Mouse (Mus musculus) kidney, postnatal 4 days (tissue): ENCODE measurements around the gene Foxo3.
A peak's percentile ranks its signal among the peaks of the same experiment; 100 is the strongest.

ENCODE experiments used
- DNase-seq, 2 experiments: peaks; one replicate each; pipeline ENCODE4 v3.0.0; 2021; ENCODE audit warnings: mixed read lengths in 2 of 2

Foxo3 gene

DNA sequence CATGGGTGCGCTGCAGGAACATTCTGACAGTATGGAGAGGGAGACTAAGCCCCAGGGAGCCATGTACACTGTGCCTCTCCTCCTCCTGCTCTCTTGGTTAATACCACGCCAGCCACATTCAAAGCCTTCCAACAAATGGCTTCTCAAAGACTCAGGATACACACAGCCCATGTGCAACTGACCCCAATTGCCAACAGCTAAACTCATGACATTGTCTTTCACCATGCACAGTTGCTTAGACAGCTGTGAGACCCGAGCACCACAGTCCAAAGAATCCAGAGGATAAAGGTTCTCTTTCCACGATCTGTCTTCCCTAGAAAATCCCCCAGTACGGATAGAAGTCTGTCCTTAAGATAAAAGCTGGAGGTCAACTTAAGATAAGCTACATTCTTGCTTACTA lies 27.9 kb downstream of the Foxo3 start:
- no peak for DNase-seq

DNA sequence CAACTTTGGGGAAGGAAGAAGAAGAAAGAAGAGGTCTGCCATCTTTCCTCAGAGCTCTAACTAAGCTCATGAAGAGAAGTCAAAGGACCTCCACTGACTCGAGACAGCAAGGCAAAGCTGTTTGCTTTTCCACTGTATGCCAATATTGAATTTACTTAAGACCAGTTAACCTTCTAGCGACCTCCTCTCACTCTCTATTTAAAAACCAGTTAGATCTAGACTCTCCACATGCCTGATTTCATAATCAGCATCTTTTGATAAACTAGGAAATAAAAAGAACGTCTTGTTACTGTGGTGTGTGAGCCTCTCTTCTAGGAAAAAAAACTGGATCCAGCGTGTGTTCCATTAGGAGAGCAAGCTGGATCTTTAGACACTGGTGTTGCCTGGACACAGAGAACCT lies 28.4 kb downstream of the Foxo3 start:
- DNase-seq = no peak

DNA sequence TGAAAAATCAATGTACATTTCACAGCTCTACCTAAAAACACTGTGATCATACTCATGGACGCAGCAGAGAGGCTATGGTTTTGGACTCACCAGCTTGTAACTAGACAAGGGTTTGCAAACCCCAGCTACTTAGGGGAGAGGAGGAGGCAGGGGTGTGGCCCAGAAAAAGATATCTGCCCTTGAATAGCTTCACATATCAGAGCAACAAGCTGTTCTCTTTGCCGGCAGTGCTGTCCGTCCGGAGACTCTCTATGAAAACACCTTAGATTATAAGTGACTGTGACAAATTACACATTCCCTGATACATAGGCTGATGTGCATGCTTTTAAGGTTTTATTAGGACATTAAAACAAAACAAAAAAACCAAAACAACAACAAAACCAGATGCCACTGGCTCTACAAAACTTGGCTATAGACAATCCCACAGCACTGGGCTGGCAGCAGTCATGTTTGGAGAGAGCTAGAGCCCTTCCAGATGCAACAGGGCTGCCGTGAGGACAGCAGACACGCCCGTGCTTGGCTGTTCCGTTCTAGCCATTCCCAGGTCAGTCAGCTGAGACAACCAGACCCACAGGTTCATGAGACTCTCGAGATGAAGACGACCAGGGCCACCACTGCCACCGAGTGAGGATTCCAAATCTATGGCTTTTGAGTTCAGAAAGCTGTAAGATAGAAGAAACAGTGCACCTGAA lies 29.3 kb downstream of the Foxo3 start:
- DNase-seq = peak in 1 of 2 experiments; percentile 40

DNA sequence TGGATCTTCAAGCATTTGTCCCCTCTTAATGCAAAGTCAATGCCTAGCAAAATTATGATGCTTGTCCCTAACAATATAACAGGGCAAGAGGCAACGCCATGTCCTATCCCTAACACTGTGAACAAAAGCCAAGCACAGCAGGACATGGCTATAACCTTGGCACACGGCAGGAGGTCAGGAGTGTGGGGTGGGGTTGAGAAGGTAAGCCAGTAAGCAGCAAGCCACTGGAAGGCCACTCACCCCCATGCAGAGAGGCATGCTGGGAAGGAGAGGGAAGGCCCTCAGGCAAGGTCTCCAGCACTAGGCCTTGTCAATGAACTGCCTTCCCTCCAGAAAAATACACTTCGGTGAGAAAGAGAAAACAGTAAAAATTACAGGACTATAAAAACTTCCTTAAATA lies 30.1 kb downstream of the Foxo3 start:
- DNase-seq = no peak

DNA sequence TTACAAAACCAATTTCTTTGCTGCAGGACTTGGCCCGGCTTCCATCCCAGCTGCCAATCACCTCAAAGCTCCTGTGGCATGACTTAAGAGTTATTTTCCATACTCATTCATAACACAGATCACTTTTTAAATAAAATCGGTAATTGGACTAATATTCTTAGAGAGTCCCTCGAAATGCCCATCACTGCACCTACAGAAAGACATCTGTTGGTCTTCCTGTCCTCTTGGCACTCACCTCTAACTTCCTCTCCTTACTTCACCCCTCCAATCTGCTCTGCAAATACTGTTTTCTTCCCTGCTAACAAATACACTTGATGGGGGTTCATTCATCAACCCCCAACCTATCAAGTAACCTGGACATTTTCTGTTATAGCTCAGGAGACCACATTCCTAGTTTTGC lies 30.9 kb downstream of the Foxo3 start:
- DNase-seq = no peak

DNA sequence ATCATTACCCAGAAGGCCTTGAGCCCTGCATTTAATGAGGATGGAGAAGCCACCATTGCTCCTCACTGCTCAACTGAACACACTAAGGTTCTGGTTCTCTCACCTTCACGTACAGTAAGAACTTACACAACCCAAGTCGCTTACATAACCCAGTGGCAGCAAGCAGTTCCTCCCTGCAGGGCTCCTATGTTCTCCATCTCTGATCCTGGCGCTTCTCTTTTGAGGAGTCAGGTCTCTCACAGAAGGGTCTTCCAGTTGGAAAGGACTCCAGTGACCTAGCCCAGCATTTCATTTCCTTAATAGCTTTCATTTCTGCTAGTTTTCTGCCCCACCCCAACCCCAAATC lies 31.3 kb downstream of the Foxo3 start:
- no peak for DNase-seq

DNA sequence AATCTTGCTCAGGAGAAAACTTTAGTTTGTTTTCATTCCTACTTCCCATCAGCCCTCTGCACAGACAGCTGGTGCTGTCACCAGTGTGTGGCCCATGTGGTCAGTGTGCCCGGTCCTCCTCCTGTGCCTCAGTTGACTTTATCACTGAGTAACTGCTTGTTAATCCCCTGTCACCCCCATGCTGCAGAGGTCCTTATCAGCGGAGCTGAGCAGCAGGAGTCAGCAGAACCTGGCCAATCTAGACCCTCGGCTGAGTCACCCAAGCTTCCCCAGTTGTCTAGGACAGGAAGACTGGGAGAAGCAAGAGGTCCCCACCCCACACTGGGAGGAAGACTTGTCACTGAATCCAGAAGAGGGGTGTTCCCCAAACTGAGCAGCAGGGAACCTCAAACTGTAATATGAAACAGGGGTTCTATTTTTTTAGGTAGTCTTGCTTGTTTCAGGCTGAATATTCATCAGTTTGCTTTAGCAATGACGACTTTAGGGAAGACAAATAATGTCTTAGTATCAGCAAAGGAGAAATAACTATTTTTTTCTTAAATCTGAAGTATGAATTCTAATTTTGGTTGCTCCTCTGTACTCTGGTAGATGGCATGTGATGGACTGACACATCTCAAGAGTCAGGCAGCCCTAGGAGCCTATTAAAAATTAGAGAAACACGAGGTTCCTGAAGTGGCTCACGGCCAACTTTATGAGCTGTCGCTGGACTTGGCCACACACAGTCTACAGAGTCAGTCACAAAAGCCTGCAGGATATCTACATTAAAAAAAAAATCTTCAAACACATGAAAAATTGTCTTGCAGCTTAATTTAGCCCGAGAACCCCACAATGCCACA lies 31.9 kb downstream of the Foxo3 start:
- DNase-seq = peak in 1 of 2 experiments; percentile 41

DNA sequence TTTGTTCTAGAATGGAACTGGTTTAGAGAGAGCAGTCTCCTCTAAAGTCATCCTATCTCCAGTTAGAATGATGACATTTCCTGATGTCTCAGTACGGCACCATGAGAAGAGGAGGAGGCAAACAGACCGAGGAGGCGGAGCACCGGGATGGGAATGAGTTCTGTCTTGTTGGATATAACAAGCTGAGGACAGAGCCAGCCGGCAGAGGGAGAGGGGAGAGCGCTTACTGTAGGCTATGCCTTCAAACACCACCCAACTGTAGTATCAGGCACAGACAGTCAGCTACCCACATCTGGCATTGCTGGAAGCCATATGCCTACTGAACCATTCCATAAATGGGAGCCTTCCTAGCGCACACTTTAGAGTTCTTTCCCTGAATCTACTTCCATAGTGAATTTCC lies 32.6 kb downstream of the Foxo3 start:
- no peak for DNase-seq

DNA sequence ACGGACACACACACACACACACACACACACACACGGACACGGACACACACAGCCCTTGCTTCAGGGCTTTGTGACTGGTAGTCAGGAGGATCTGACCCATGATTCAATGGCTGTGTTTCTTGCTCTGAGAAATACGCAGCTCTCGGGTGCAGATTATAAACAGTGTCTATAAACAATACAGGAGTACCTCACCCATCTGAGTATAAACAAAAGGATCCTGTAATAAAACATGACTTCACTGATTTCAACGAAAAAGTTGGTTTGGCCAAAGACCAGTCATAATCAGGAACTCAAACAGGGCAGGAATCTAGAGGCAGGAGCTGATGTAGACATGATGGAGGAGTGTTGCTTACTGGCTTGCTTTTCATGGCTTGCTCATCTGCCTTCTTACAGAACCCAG lies 34.1 kb downstream of the Foxo3 start:
- no peak for DNase-seq

DNA sequence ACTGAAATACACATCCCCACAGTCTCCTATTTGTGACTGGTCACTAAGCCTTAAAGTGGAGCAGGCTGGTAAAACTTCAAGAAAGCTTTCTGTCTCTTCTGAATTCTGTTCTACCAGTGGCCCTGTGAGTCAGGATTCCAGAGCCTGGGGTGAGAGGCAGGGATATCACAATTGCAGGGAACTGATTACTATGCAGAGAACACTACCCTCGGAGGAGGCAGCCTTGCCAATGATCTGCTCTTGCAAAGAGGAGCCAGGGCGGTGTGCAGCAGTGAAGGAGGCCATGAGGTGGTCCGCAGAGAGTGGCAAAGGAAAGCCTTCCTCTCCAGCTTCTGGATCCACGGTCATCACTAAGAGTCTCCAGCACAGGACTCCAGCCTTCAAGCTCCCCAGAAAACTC lies 34.8 kb downstream of the Foxo3 start:
- no peak for DNase-seq

DNA sequence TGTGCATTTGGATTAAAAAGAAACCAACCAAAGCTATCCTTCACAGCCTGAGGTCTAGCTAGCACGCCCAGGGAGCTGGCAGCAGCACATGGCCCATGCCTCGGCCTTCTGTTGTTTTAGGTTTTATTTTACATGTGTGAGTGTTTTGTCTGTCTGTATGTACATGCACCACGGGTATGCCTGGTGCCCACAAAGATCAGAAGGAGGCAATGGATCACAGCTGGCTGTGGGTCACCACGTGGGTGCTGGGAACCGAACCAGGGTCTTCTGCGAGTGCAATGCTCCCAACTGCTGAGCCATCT lies 36.8 kb downstream of the Foxo3 start:
- DNase-seq = no peak

DNA sequence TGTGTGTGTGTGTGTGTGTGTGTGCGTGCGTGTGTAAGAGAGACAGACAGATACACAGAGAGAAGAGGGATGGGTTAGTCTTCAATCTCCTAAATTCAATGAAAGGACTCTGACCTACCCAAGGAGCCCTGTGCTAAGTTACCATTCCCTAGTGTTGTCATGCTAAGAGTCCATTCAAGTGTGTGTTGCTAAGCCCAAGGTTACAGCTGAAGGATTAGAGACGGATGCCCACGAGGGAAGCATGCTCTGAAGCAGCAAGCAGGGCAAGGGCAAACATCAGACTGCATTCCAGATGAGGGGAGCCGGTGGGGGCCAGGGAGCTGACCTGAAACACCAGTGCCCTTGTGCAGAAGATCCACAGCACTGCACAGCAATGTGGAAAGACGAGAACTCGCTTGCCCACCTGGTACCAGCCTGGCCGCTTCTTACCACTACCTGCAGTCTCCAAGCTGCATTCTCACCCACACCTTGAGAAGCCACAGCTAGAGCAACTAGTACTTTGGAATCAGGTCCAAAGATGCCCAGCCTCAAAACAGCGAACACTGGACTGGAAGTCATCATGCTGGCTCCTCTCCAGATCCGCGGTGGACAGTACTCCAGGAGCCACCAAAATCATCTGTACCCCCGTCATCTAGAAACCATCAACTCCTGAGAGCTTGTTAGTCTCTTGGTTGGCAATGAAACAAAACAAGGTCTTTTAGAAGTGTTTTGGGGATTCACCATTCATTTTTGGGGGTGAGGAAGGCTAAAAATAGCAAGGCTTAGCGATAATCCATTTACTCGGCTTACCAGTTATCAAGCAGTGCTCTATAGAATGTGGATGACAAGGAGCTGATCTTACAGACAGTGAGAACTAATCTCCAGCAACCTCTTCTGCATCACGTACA lies 37.4 kb downstream of the Foxo3 start:
- DNase-seq = peak; percentile 36 to 62

DNA sequence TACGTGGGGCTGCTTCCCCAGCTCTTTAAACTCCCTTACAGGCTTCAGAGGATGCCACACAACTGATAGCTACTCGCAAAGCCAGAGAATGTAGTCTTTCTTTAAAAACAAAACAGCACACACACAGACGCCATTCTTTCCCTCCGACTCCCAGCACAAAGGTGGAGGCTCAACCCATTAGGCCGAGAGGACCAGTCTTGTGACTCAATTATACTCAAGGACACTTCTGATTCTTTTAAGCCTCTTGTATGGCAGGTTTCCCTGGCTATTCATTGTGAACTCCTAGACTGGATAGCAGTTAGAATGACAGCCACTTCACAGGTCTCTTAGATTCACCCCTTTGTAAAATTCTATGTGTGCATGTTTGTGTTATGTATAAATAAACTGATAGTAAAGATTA lies 38.3 kb downstream of the Foxo3 start:
- no peak for DNase-seq

DNA sequence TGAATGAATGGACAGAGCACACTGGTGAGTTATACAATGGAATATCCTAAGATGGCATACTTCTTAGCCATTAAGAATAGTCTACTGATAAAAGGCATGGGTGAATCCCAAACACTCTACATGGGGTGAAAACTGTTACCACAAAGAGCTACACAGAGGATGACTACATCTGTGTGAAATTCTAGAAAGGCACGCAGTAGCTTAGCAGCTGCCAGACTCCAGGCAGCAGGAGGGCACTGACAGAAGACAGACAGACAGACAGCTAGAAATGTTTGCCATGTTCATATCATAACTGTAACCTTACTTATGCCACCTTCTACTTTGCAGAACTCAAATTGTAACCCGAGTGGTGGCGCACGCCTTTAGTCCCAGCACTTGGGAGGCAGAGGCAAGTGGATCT lies 39.0 kb downstream of the Foxo3 start:
- DNase-seq = no peak

DNA sequence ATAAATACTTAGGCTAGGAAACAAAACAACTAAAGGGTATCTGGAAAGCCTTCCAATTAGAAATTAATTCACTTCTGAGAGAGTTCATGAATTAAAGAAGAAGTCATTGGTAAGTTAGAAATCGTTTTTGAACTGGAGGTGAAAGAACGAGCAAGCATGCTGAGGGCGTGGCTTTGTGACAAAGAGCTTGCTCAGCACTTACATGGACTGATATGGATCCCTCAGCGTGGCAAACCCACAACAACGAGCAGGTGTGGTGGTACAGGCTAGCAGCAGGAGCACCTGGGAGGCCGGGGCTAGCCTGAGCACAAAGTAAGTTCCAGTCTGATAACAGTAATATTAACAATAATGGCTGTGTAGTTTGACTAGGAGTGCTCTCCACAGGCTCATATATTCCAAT lies 41.2 kb downstream of the Foxo3 start:
- DNase-seq = no peak

DNA sequence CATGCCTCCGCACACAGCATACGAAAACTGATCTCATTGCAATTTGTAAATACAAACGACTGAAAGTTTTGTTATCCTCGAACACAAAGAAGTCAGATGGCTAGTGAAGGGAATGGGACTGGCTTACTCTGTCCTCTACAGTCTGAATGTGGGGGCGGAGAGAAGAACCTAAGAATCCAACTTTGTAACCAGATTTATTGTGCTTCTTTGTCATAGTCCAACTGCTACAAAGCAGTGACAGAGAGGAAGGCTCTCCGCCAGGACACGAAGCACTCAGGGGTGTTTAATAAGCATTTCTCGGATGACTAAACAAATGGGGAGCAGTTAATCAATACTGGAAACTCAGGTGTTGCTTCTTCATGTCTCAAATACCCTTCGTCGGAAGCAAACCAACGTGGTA lies 43.6 kb downstream of the Foxo3 start:
- DNase-seq = no peak

DNA sequence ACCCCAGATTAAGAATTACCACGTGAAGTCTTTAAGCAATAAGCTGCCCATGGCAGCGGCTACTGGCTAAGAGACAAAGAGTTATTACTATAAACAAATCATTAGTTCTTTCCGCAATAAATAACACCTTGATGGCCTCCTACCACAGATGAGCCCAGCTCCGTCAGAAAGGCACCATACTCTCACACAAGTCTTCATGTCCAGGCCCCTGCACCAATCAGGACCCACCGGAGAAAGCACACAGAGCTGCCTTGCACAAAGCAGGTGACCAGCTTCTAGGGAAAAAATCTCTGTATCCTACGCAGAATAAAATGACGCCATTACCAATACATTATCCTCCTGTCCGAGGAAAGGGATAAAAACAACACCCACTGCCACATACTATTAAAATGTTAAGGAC lies 44.7 kb downstream of the Foxo3 start:
- DNase-seq = no peak

DNA sequence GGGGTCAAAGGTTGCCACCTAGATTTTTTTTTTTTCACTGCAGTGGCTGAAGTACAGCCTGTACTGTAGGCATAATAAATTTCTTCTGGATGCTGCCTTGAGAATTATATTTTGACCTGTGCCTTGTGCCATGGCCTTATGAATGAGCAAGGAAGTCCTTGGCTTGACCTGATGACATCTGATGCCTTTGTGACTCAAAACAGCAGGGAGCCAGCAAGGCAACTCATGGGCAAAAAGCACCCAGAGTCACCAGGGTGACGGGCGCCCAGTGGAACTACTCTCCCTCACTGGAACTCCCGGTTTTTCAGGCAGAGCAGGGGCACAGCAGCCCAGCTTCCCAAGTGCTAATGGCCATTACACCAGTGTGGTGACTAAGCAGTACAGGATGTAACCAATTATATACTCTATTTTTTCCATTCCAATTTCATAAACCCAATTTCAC lies 45.4 kb downstream of the Foxo3 start:
- no peak for DNase-seq

DNA sequence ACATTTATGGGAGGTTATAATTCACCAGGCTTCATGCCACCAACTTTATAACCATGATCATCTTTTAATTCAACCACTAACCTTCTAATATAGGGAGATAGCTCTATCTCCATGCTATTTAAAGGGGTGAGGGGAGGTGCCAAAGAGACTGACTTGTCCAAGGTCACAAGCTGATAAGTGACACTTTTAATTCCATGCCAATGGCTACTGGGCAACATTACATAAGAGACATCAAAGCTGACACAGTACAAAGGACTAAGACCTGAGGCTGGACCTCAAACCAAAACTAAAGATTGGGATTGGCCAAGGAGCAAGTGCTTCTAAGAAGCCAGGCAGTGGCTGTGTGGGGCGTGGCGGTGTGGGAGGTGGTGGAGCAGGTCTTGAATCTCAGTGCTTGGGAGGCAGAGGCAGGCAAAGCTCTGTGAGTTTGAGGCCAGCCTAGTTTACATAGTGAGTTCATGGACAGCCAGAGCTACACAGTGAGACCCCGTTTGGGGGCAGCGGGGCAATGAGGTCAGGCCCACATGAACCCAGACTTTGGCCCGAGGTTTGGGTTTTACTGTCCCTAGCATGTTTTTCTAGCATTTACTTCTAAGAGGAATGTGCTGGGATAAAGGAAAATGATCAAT lies 46.0 kb downstream of the Foxo3 start:
- no peak for DNase-seq

DNA sequence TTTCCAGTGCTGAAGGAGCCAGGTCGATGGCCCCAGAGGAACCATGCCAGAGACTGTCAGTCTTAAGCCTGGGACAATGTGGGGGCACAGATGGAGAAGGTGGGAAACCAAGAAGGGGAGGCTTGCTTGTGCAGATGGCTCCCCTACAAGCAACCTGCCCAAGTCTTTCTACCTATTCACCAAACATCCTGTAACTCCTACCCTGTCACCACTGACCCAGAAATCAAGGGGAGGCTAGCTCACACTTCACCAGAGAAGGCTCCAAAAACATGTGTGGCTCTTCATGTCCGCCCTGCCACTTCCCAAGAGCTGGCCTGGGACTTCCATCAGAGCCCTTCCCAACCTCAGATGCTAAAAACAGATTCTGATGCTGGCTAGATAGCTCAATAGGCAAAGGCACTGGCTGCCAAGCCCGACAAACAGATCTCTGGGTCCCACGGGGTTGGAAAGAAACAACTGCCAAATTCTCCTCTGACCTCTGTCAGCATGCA lies 48.8 kb downstream of the Foxo3 start:
- no peak for DNase-seq

DNA sequence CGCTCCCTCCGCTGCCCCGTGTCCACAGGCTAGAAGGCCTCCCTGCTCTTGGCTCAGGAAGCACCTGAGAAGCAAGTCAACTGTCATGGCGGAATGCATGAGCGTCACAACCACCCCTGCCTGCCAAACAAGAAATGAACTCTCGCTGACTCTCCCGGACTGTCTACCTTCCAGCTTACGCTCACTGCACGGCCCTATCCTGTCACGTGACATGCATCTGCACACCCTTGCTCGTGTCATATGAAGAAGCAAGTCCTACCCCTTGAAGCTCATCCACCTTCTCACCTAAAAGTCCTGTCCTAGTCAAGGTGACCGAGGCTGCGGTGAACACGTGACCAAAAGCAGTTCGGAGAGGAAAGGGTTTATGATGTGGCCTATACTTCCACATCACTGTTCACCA lies 50.4 kb downstream of the Foxo3 start:
- no peak for DNase-seq

DNA sequence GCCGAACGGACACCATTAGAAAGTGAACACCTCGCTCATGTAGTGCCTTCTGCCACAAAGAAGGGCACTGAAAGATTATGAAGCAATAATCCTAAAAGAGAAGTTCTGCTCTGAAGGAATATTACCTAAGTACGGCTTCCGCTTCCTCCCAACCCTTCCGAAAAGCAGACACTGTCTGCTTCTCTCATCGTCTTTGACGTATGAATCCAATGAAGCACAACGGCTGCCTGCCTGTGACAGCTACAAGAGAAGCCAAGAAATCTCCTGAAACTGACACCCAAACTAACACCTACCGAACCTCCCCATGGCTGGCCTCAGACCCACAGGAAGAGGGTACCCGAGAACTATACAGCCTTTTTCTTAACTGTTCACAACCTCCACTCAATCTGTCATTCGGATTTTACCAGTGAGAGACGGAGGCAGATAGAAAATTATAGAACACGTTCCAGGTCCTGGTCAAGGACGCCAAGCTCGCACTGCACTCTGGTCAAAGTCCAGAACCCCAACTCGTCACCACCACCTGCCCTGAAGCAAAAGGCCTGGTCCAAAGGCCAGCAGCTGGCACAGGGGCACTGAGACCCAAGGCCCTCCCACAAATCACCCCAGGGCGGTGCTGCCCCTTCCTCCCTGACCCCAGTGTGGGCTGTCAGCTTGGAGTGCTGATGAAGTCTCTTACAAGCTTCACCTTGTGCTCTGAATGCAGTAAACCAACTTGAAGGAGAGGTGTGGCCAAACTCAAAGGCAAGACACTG lies 51.2 kb downstream of the Foxo3 start:
- DNase-seq = peak in 1 of 2 experiments; percentile 42
